Mouse (Mus musculus) limb, embryonic 10.5 days (tissue): Measurements from ENCODE around the gene Rmdn2. TPM values are rescaled to one million over a fixed set of nuclear protein-coding genes. Genes with fewer than 3 reads are reported as not detected.
A peak's percentile ranks its signal among the peaks of the same experiment; 100 is the strongest.

Source experiments
- DNase-seq: peaks from one replicate; pipeline ENCODE4 v3.0.0-alpha.2; 2017; ENCODE audit warnings: low spot score
- H3K27ac ChIP-seq: fragments of 300-500 bp; sonication (generic); 2 replicates; pipeline ENCODE4 v1.5.1; 2016; ENCODE audit warnings: mild to moderate bottlenecking
- H3K27me3 ChIP-seq: fragments of 300-500 bp; sonication (generic); 2 replicates; pipeline ENCODE4 v1.6.1; 2016; ENCODE audit warnings: low read depth, mild to moderate bottlenecking; ENCODE audit not compliant: poor library complexity, severe bottlenecking
- H3K36me3 ChIP-seq: fragments of 300-500 bp; sonication (generic); 2 replicates; pipeline ENCODE4 v1.6.1; 2016; ENCODE audit warnings: mild to moderate bottlenecking, moderate library complexity
- H3K4me1 ChIP-seq: fragments of 300-500 bp; sonication (generic); 2 replicates; pipeline ENCODE4 v1.6.1; 2016
- H3K4me3 ChIP-seq: fragments of 300-500 bp; sonication (generic); 2 replicates; pipeline ENCODE4 v1.5.1; 2016; ENCODE audit warnings: mild to moderate bottlenecking, moderate library complexity
- H3K9me3 ChIP-seq: fragments of 300-500 bp; sonication (generic); replicated peaks from 2 replicates; pipeline ENCODE4 v1.6.1; 2016; ENCODE audit warnings: mild to moderate bottlenecking
- WGBS: fragments of 180-500 bp; shearing (Covaris S2); methylation state at CpG from one replicate; pipeline ENCODE4 v1.1.7; 2016; 5-methylcytosine and 5-hydroxymethylcytosine counted together
- polyA plus RNA-seq: library from polyadenylated mRNA; unstranded; fragments of >200 nt; fragmentation: Nextera tagmentation; extraction: Ambion mirVana; gene quantifications from 2 replicates; pipeline ENCODE4 v1.2.1, GENCODE M21; 2016

Rmdn2 gene
- polyA plus RNA-seq, 1 experiment from 2014 or later = 10.0 TPM

DNA sequence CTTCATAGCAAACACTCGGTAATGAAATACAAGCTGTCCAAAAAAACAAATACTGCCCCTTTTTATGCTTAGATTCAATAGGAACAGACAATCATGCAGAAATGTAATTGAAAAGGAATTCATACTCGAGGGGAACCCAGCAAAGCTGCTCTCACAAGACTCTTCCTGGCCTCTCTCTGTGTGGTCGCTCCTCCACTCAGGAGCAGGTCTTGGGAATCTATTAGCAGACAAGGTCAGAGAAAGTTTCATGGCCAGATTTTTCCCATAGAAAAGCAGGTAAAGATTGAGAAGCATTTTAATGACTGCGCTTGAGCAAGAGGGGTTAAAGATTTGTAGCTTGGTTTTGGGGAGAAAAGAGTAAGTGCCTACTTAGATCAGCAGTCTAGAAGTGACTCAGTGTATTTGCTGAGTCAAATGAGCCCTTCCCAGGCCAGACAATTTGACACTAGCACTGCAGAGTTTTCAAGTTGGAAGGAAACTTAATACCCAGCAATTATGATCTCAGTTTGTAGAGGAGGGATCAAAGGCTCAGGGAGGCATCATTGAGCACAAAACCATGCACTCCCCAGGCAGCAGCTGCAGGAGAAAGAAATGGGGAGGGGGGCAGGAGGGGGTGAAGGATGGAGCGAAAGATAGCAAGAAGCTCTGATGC is 127.3 kb downstream of the Rmdn2 start:
- Histone ChIP-seq H3K36me3 (no peaks in the 10 kb centered on the region), H3K27me3 (0 out of 2 replicates have a peak, but pooled peaks cover 3% of the 10 kb centered on the region), H3K27ac (0 out of 2 replicates have a peak overlapping the region, but pooled peaks have one; percentile 9), H3K9me3 (no peaks in the 10 kb centered on the region), H3K4me1 (peaks cover 42% of the 10 kb centered on the region), H3K4me3 (no peak overlapping the region)
- DNase-seq = no peak
- WGBS = 48% methylated on average over 5 of the region's 5 CpGs

- no peak overlapping the region for H3K27ac ChIP-seq
- H3K27me3 ChIP-seq = peaks cover 8% of the 10 kb centered on the region; the same call in 1 of the 2 replicates
- no peaks in the 10 kb centered on the region for H3K9me3 ChIP-seq
- H3K36me3 ChIP-seq = no peaks in the 10 kb centered on the region
- DNase-seq = no peak
- WGBS = 77% methylated on average over 5 of the region's 5 CpGs
- no peak overlapping the region for H3K4me3 ChIP-seq
- peaks cover 37% of the 10 kb centered on the region for H3K4me1 ChIP-seq
Measured at GRCm38 (mm10) chr17:79742635-79743034, 131.0 kb downstream of the Rmdn2 start.

Other genes with a start within 250 kb of the Rmdn2 start
- gene Cyp1b1, start 103.2 kb downstream of the Rmdn2 start, polyA plus RNA-seq = 5.0 and 7.5 TPM in 2 replicates